Mouse (Mus musculus) embryonic facial prominence, embryonic 14.5 days (tissue): ENCODE data around the gene Cabp1. TPM values are rescaled to one million over a fixed set of nuclear protein-coding genes. Genes with fewer than 3 reads are reported as not detected.
"Not testable (repeated sequence)": the region's sequence is repeated elsewhere in the genome, so short reads cannot be mapped to it uniquely, and the experiment has no call there.

Experiments used
- ATAC-seq: fragments of 200-750 bp; cut with Nextera tagmentation; 2 replicates; pipeline ENCODE4 v1.8.0; 2017; ENCODE audit warnings: low read depth, moderate number of reproducible peaks, moderate TSS enrichment
- DNase-seq: peaks from one replicate; pipeline ENCODE4 v3.0.0-alpha.2; 2015; ENCODE audit warnings: low spot score
- H3K27ac ChIP-seq: fragments of 300-500 bp; sonication (generic); replicated peaks from 2 replicates; pipeline ENCODE4 v1.5.1; 2014; ENCODE audit warnings: low read depth, mild to moderate bottlenecking, low read length, moderate library complexity
- H3K27me3 ChIP-seq: fragments of 300-500 bp; sonication (generic); replicated peaks from 2 replicates; pipeline ENCODE4 v1.6.1; 2014; ENCODE audit warnings: low read length; ENCODE audit not compliant: control insufficient read depth, insufficient read depth
- H3K36me3 ChIP-seq: fragments of 300-500 bp; sonication (generic); 2 replicates; pipeline ENCODE4 v1.6.1; 2014; ENCODE audit warnings: low read length, mixed read lengths; ENCODE audit not compliant: control insufficient read depth, insufficient read depth
- H3K4me1 ChIP-seq: fragments of 300-500 bp; sonication (generic); 2 replicates; pipeline ENCODE4 v1.6.1; 2014; ENCODE audit warnings: antibody characterized with exemption, low read length; ENCODE audit not compliant: control insufficient read depth, insufficient read depth
- H3K4me2 ChIP-seq: fragments of 300-500 bp; sonication (generic); 2 replicates; pipeline ENCODE4 v1.6.1; 2014; ENCODE audit warnings: low read depth, mild to moderate bottlenecking, low read length, moderate library complexity, mixed read lengths
- H3K4me3 ChIP-seq: fragments of 300-500 bp; sonication (generic); 2 replicates; pipeline ENCODE4 v1.5.1; 2014; ENCODE audit warnings: low read depth, mild to moderate bottlenecking, low read length
- H3K9ac ChIP-seq: fragments of 300-500 bp; sonication (generic); 2 replicates; pipeline ENCODE4 v1.6.1; 2014; ENCODE audit warnings: low read depth, mild to moderate bottlenecking, low read length, moderate library complexity, mixed read lengths
- H3K9me3 ChIP-seq: fragments of 300-500 bp; sonication (generic); 2 replicates; pipeline ENCODE4 v1.6.1; 2016; ENCODE audit warnings: low read length; ENCODE audit not compliant: control insufficient read depth
- WGBS: fragments of 180-500 bp; shearing (Covaris S2); extraction: QIAGEN DNeasy Blood & Tissue Kit; methylation state at CpG from one replicate; pipeline ENCODE4 v1.1.7; 2014; 5-methylcytosine and 5-hydroxymethylcytosine counted together
- polyA plus RNA-seq: library from polyadenylated mRNA; unstranded; fragments of >200 nt; fragmentation: Nextera tagmentation; extraction: Ambion mirVana; gene quantifications from 2 replicates; pipeline ENCODE4 v1.2.1, GENCODE M21; 2014

Gene Cabp1
- polyA plus RNA-seq, 1 experiment from 2014 or later, result 3.1 TPM

DNA sequence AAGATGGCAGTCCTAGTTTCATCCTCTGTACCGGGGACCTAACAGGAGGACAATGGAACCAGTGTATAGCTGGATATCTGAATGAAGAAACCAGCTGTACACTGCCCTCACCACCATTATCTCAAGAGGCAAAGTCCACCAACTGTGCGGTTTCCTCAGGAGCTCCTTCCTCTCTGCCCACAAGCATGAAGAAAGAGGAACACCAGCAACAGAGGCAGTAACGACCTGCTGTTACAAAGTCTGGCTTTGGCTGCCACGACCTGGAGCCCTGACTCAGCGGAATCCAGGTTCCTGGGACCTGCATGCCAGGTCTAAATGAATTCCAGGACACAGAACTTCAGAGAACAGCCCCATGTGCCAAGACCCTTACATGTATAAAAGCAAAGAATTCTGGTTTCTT lies 38.4 kb downstream of the Cabp1 start:
- peak overlapping the region; percentile 95 for H3K4me3 ChIP-seq
- no peak for DNase-seq
- H3K4me2 ChIP-seq, result peak overlapping the region; percentile 85
- H3K4me1 ChIP-seq, result peaks cover 39% of the 10 kb centered on the region
- peaks cover 8% of the 10 kb centered on the region for H3K36me3 ChIP-seq
- H3K9me3 ChIP-seq, result no peaks in the 10 kb centered on the region
- WGBS, result 24% methylated on average over 5 of the region's 5 CpGs
- H3K27me3 ChIP-seq, result no peaks in the 10 kb centered on the region
- peak overlapping the region; percentile 96 for H3K9ac ChIP-seq
- peak overlapping the region; percentile 44 for H3K27ac ChIP-seq
- no peak for ATAC-seq

DNA sequence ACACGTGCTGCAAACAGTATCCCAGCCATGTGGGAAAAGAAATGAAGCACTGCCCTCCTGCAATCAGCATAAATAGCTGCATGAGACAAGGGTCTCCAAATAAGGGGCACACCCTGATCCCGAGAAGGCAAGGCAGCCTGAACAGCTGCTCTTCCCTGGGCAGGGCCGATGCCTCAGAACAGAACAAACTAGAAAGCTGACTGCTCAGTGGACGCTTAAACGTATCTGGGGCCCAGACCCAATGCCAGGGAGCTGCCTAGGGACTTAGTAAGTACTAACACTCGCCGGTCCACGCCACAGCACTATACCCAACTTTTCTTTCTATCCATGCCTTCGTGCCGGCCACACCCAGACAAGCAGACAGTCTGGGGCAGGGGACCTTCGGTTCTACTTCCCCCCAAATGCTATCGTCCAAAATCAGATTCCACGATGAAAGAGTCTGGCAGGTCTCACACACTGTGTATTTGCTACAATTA lies 39.0 kb downstream of the Cabp1 start:
- H3K4me2 ChIP-seq, result peak overlapping the region; percentile 85
- peak overlapping the region; percentile 44 for H3K27ac ChIP-seq
- DNase-seq, result peak; percentile 39
- 56% methylated on average over 12 of the region's 13 CpGs for WGBS
- peak overlapping the region; percentile 96 for H3K9ac ChIP-seq
- no peaks in the 10 kb centered on the region for H3K27me3 ChIP-seq
- ATAC-seq, result no peak
- peak overlapping the region; percentile 95 for H3K4me3 ChIP-seq
- peaks cover 39% of the 10 kb centered on the region for H3K4me1 ChIP-seq
- no peaks in the 10 kb centered on the region for H3K9me3 ChIP-seq
- peaks cover 15% of the 10 kb centered on the region for H3K36me3 ChIP-seq

DNA sequence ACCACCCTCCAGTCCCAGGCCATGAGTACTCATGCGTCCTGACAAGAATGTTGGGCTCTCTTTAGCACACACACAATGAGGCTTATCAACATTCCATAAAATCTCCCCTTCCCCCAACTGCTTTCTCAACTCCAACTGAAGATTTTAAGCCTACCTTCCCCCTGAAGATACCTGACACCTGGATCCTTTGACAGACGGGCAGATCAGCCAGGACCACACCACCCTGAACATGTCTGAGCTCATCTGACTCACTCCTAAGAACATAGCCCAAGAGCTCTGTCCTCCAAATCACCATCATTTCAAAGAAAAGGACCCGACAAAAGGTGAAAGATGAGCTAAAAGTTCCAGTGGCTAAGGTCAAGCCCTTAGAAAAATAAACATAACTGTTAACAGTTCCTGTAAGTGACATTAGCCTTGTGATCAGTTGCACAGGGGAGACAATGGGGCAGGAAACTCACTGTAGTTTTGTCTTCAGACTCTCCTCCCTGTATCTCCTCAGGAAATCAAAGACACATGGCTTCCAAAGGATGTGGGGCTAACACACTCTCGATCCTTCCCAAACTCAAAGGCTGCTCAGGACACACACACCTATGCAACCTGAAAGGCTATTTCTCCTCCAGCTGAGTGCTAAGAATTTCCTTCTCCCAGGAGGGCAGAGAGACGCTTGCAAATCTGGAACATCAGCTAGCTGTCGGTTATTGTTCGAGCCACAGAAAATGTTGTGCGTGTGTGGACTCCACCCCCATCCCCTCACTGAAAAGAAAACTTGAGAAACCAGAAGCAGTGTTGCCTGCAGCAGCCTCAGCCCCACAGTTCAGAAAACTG lies 41.8 kb downstream of the Cabp1 start:
- no peaks in the 10 kb centered on the region for H3K9me3 ChIP-seq
- ATAC-seq, result peak; percentile 62; the same call in 1 of the 2 replicates
- peak overlapping the region; percentile 34 for H3K4me2 ChIP-seq
- H3K4me3 ChIP-seq, result 0 out of 2 replicates have a peak overlapping the region, but pooled peaks have one; percentile 5
- WGBS, result 23% methylated on average over 8 of the region's 8 CpGs
- H3K27me3 ChIP-seq, result no peaks in the 10 kb centered on the region
- H3K27ac ChIP-seq, result peak overlapping the region; percentile 73
- DNase-seq, result peak; percentile 63
- H3K36me3 ChIP-seq, result peaks cover 43% of the 10 kb centered on the region
- H3K4me1 ChIP-seq, result peaks cover 39% of the 10 kb centered on the region
- peak overlapping the region; percentile 41; the same call in 1 of the 2 replicates for H3K9ac ChIP-seq

GRCm38 (mm10) chr5:115151457-115151856 lies 42.7 kb downstream of the Cabp1 start:
- H3K4me1 ChIP-seq, result peaks cover 38% of the 10 kb centered on the region
- peak overlapping the region; percentile 22; the same call in 1 of the 2 replicates for H3K27ac ChIP-seq
- H3K9me3 ChIP-seq, result no peaks in the 10 kb centered on the region
- peaks cover 52% of the 10 kb centered on the region for H3K36me3 ChIP-seq
- H3K27me3 ChIP-seq, result no peaks in the 10 kb centered on the region
- no peak overlapping the region for H3K4me3 ChIP-seq
- 80% methylated on average over 13 of the region's 13 CpGs for WGBS
- DNase-seq (no peak), ATAC-seq (no peak)
- H3K4me2 ChIP-seq, result no peak overlapping the region
- H3K9ac ChIP-seq, result no peak overlapping the region

DNA sequence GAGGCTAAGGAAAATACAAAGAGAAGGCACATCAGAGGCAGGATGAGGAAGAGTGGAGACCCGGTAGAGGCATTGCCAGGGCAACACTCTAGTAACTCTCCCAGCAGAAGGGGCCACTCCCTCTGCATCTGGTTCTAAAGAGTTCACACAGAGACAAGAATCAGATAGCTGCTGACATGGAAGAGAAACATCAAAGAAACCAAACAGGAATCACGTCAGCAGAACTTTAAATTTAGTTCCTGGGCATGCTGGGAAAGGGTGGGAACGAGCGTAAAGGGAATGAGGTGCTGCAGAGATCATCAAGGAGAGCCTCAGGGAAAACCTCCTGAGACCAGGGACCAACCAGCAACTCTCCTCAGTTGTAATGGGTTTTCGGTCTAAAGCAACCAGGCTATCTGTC lies 43.2 kb downstream of the Cabp1 start:
- Histone ChIP-seq H3K4me1 (peaks cover 34% of the 10 kb centered on the region), H3K4me3 (no peak overlapping the region), H3K27me3 (no peaks in the 10 kb centered on the region), H3K9me3 (no peaks in the 10 kb centered on the region), H3K4me2 (no peak overlapping the region), H3K36me3 (peaks cover 57% of the 10 kb centered on the region), H3K27ac (no peak overlapping the region), H3K9ac (no peak overlapping the region)
- 74% methylated on average over 5 of the region's 5 CpGs for WGBS
- DNase-seq (no peak), ATAC-seq (no peak)

DNA sequence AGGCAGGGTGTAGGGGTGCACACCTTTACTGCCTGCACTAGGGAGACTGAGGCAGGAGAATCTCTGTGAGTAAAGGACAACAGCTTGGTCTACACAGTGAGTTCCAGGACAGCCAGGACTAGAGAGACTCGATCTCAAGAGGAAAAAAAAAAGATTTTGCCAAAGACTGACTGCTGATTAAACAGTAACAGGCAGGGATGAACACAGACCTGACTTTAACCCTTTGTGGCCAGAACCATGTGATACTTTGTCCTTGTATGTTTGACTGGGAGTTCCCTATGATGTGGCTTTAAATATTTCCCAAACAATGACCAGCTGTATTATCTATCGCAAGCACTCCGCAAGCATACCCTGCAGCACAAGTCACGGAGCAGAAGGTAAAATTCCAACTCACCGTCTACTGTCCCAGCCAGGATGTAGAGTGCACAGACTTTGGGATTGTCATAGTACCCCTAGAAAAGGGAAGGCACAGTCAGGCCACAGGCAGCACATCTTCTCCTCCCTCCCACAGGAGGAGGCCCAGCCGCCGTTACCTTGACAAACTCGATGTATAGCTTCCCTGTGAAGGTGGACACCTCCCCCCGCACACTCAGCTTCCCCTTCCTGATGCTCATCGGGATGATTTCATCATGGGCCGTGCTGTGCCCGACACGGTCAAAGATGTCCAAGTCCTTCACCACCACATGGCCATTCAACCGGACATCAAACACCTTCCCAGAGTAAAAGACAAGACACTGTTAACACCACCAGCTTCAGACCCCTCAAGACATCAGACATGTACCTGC lies 44.3 kb downstream of the Cabp1 start:
- Histone ChIP-seq H3K27ac (no peak overlapping the region), H3K4me3 (no peak overlapping the region), H3K36me3 (peaks cover 67% of the 10 kb centered on the region), H3K9me3 (no peaks in the 10 kb centered on the region), H3K9ac (no peak overlapping the region), H3K27me3 (no peaks in the 10 kb centered on the region), H3K4me1 (peaks cover 22% of the 10 kb centered on the region), H3K4me2 (no peak overlapping the region)
- no peak for DNase-seq
- no peak for ATAC-seq
- WGBS, result 94% methylated on average over 14 of the region's 14 CpGs

GRCm38 (mm10) chr5:115148872-115149271 lies 45.3 kb downstream of the Cabp1 start:
- Histone ChIP-seq H3K36me3 (peaks cover 77% of the 10 kb centered on the region), H3K4me1 (peaks cover 13% of the 10 kb centered on the region)
- H3K9me3 ChIP-seq, H3K4me3 ChIP-seq, H3K9ac ChIP-seq, H3K4me2 ChIP-seq, ATAC-seq, H3K27me3 ChIP-seq, DNase-seq, H3K27ac ChIP-seq: not testable (repeated sequence)
- no CpG with 5 or more reads among the region's 1 CpGs for WGBS

- 92% methylated on average over 8 of the region's 8 CpGs for WGBS
- ATAC-seq (no peak), DNase-seq (no peak)
- Histone ChIP-seq H3K27me3 (no peaks in the 10 kb centered on the region), H3K27ac (no peak overlapping the region), H3K36me3 (peaks cover 78% of the 10 kb centered on the region), H3K4me1 (peaks cover 9% of the 10 kb centered on the region), H3K4me3 (no peak overlapping the region), H3K9ac (no peak overlapping the region), H3K4me2 (no peak overlapping the region), H3K9me3 (no peaks in the 10 kb centered on the region)
Measured at GRCm38 (mm10) chr5:115148378-115148777, 45.8 kb downstream of the Cabp1 start.
